Mouse (Mus musculus): Measurements from ENCODE around the gene Adh1.

GRCm38 (mm10) chr3:138312965-138313364 is 52.2 kb downstream of the Adh1 start, which contains the start of gene Adh6a:
- no peak for TF ChIP-seq CTCF (IDR thresholded peaks at IDR 0.05; ENCODE audit: low read depth)
- no peak for TF ChIP-seq EP300 (IDR thresholded peaks at IDR 0.05; ENCODE audit: low read depth)
